Mouse (Mus musculus): Measurements from ENCODE around the gene Ywhah.

Gene Ywhah

GRCm38 (mm10) chr5:33018561-33019425, at the start of gene Ywhah:
Ywhah (plus strand) TSS chr5:33018816.
- DNase-seq (ENCODE audit: low spot score in 2 of 2): peak; percentile 92 to 97

DNA sequence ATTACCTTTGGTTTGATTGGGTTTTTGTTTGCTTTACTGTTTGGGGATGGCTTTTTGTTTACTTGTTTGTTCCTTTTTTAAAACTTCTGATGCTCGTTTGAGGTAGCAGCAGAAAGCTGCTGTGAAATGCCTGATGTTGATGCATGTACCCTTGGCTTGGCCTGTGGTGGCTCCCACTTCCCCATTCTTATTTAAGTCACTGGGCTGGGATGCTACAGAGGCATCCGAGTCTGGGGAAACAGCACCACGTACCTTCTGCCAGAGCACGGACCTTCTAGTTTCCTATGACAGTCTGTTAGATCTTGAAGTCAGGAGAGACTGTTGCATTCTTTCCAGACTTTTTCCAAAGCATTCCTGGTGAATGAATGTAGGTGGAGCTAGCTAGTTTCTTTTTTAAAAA, 42.1 kb upstream of the Ywhah start:
- no peak for DNase-seq (ENCODE audit: low spot score in 2 of 2)

GRCm38 (mm10) chr5:32977179-32977578, 41.4 kb upstream of the Ywhah start:
- no peak for DNase-seq (ENCODE audit: low spot score in 2 of 2)

GRCm38 (mm10) chr5:32985379-32985778, 33.2 kb upstream of the Ywhah start:
- DNase-seq (ENCODE audit: low spot score in 2 of 2): no peak

GRCm38 (mm10) chr5:32987873-32988272, 30.7 kb upstream of the Ywhah start:
- no peak for DNase-seq (ENCODE audit: low spot score in 2 of 2)

- DNase-seq (ENCODE audit: low spot score in 2 of 2): no peak
Measured at GRCm38 (mm10) chr5:32989959-32990640, 28.5 kb upstream of the Ywhah start.

DNA sequence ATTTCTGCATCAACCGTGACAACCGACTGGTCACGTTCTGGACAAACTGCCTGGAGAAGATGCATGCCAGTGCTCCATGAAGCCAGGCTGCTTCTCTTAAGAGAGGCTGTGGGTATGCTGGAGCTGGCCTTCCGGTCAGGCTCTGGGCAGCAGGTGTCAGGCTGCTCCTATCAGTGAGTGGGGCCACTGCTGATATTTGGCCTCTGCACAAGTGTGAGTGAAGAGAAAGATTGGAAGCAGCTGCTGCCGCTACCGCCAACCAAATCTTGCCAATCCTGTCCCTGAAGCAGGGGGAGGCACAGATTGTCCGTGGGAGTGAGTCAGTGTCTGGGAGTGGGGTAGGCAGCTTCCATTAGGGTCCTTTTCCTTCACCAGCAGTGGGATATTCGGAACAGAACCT, 27.5 kb upstream of the Ywhah start:
- no peak for DNase-seq (ENCODE audit: low spot score in 2 of 2)

DNA sequence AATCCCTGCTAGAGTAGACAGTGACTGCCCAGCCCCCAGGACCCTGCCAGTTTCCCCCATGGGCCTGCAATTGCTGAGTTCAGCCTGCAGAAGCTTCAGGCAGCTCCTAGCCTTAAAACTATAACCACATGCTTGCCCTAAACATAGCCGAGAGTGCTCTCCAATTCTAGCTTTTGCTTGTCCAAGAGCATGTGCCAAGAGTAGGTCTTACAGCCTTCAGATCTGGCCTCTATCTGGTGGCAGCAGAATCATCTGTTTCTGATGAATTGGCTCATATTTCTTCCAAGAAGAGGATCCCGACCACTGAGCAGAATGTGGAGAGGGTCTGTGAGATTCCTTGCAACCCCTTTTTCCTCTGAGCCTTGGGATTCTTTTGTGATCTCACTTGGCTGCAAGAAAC, 24.1 kb upstream of the Ywhah start:
- no peak for DNase-seq (ENCODE audit: low spot score in 2 of 2)

DNA sequence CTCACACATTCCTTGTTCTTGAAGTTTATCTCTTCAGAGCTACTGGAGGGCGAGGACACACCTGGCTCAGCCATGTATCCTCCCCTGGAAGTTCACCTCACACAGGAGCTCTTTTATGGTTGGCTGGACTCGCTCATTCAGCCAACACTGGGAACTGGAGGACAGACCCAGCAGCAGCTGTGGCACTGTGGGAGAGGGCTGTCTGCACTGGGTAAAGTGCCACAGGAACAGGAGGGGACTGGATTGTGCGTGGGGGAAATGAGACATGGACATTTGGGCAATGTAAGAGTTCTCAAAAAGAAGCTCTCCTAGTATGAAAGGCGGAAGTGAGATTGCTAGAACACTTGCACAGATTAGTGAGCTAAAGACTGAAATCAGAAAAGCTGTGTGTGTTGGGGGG, 22.9 kb upstream of the Ywhah start:
- DNase-seq (ENCODE audit: low spot score in 2 of 2): no peak

GRCm38 (mm10) chr5:32996560-32996959, 22.1 kb upstream of the Ywhah start:
- DNase-seq (ENCODE audit: low spot score in 2 of 2): no peak

DNA sequence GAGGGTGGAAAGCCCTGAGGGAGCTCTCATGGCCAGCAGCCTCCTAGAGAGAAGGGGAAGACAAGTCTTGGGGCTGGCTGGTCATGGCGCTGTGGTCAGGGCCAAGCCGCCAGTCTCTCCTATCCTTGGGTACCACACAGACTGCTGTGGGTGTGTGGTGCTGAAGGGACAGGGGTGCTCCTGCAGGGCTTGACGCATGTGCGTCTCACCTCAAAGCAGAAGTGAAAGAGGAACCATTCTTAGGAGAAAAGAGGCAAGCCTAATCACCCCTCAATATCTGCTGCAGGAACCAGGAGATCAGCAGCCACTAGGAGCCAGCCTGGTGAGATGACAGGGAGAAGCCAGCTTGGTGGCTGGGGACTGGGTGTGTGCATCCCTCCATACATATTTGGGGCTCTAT, 20.9 kb upstream of the Ywhah start:
- DNase-seq (ENCODE audit: low spot score in 2 of 2): peak in 1 of 2 experiments; percentile 78

DNA sequence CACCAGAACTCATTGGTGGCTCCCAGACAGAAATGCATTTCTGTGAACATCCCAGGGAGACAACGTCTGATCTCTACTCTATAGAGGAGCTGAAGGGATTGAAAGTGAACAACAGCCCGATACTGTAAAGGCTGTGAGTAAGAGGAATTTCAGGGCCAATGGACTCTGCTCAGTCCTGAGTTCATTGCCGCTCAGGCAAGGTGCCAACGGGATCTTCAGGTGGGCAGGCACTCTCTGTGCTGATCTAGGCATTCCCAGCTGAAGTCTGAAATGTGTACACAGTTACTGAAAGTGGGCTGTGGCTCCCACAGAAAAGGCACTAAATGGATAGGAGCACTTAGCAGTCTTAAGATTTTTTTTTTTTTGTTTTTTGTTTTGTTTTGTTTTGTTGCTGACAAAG, 19.8 kb upstream of the Ywhah start:
- no peak for DNase-seq (ENCODE audit: low spot score in 2 of 2)

- DNase-seq (ENCODE audit: low spot score in 2 of 2): no peak
Measured at GRCm38 (mm10) chr5:33001111-33001510, 17.5 kb upstream of the Ywhah start.

DNA sequence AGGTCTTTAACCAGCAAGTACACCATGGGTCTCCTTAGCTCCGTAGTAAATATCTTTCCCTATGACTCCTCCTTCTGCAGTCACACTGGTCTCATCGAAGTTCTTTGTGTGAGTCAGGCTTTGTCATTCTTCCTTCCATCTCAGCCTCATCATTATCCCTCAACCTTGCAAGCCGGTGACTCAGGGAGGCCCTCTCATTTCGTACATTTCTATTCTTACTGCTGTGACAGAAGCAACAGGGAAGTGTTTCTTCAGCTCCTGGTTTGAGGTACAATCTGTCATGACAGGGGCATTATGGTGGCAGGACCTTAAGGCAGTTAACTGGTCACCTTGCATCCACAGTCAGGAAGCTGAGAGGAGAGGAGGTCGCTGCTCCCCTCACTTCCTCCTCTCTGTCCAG, 15.8 kb upstream of the Ywhah start:
- DNase-seq (ENCODE audit: low spot score in 2 of 2): no peak

DNA sequence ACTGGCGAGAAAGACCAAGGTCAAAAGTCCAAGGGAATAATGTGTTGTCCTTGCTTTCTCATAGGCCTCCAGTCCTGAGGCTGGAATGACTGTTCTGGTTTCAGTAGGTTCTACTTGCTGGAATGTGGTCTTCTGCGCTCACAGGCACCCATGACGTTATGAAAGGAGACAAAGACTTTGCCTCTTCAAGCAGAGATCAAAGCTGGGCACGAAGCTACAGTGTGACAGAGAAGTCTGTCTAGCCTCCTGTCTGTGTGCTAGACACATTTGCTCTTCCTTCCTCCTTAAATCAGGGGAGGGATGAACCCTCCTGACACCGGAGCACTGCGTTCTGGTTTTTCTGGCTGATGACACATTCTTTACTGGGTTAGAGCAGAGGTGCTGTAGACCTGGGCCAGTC, 15.1 kb upstream of the Ywhah start:
- no peak for DNase-seq (ENCODE audit: low spot score in 2 of 2)

DNA sequence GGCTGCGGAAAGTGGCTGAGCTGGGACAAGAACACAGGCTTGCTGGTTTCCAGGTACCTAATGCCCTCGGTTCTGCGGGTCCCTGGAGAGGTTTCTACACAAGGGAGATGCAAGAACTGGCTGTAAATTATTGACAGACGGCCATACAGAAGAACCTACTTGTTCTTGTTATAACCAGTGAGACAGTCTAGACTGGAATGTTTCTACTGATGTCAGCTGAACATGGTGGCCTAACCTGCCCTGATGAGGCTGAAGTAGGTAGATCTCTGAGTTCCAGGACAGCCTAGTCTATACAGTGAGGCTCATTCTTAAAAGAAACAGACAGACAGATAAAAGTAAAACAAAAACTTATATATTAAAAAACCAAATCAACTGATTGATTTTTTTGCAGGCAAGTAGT, 14.5 kb upstream of the Ywhah start:
- no peak for DNase-seq (ENCODE audit: low spot score in 2 of 2)

DNA sequence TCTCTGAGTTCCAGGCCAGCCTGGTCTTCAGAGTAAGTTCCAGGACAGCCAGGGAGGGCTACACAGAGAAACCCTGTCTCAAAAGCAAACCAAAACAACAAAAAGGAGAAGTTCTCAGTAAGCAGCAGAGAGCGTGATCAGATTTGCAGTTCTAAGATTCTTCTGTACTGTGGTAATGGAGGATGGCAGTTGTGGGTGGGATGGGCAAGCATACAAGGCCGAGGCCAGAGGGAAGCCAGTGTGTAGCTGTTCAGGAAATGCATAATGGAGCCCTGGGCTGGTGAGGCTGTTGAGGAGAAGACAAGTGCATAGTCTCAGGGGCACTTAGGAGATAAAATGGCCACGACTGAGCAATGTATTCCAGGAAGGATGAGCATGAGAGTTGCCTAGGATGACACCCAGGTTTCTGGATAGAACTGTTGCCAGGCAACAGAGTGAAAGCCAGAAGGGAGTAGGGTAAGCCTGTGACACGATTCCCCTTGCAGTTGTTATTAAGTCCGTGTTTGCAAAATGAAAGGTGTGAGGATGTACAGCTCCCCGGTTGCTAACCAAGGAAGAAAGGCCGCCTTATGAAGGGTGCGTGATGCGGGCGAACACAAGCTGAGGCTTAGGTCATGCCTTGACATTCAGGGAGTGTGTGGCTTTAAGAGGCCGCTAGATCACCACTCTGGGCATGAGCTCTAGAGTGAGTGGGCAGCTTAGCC, 13.0 kb upstream of the Ywhah start:
- no peak for DNase-seq (ENCODE audit: low spot score in 2 of 2)

DNA sequence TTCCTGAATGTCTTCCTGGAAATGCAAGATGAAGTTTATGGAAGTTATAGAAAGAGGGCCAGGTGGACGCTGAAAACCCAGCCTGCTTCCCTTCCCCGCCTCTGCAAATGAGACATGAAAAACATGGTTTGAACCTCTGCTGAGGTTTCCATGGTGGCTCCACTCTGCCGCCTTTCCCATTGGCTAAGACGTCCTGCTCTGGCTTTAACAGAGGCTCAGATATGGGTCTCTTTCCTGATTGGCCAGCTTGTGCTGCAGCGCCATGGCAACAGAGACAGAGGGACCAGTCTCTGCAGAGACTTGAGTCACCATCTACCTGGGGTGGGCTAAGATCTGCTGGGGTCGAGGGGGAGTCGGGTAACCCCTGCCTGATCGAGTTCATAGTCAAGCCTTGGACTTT, 11.9 kb upstream of the Ywhah start:
- DNase-seq (ENCODE audit: low spot score in 2 of 2): no peak

DNA sequence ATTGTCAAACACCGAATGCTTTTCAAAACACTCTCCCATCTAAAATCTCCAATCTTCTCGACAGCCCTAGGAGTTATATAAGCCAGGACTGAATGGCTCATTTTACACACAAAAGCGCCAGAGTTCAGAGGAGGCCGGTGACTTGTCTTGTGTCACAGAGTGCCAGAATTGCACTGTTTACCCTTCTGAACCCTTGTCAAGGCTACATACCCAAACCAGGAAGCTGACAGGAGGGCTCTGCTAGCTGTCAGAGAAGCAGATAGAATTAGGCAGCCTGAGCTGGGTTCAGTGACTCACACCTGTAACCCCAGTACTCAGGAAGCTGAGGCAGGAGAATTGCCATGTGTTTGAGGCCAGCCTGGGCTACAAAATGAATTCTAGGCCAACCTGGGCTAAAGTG, 11.2 kb upstream of the Ywhah start:
- no peak for DNase-seq (ENCODE audit: low spot score in 2 of 2)

DNA sequence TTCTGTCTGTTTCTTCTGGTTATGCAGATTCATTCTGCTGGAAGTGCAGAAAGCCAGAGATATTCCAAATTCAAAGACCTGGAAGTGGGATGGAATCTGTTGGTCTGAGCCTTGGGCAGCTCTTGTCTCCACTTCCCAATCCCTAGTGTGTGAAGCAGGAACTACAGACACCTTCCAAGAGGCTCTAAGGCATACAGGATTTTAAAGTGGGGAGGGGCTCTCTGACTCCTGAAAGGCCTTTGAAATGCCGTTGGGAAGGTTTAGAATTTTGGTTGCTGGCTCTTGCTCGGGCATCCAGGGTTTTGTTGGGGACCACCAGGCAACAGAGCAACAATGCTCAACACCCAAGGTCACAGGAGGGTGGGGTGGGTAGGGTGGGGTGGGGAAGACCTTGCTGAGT, 9.3 kb upstream of the Ywhah start:
- DNase-seq (ENCODE audit: low spot score in 2 of 2): no peak

- DNase-seq (ENCODE audit: low spot score in 2 of 2): no peak
Measured at GRCm38 (mm10) chr5:33009818-33010812, 8.5 kb upstream of the Ywhah start.

Data from spleen, postnatal 10 days (tissue).